Mouse (Mus musculus): Measurements from ENCODE around the gene Ccnyl1. TPM values are rescaled to one million over a fixed set of nuclear protein-coding genes. Genes with fewer than 3 reads are reported as not detected.

The Ccnyl1 gene
- total and polyA plus RNA-seq, 3 experiments = 2.8 to 9.0 (median 5.3) TPM

DNA sequence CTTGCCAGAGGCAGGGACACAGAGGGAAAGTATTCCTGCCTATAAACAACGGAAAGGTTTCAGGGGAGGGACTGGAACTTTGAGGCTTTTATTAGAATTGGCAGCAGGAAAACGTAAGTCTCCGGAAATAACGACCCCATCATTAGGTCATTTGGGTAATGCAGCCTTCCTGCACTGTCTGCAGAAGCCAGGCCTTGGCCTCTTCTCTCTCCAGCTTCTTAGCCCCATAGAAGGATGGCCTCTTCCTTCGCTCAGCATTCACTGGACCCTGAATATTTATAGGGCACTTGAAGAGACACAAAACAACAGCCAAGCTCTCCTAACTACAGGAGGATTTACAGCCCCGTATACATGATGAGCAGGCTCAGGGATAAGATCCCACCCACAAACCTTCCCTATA, 79.9 kb downstream of the Ccnyl1 start:
- Histone ChIP-seq H3K4me2 (ENCODE audit: insufficient read depth, low read depth, poor library complexity, severe bottlenecking) (no peak overlapping the region), H3K27ac (ENCODE audit: insufficient read depth, low read depth) (no peak overlapping the region), H3K79me2 (replicated peaks; ENCODE audit: control insufficient read depth, extremely low read depth, insufficient read depth, poor library complexity, severe bottlenecking) (no peaks in the 10 kb centered on the region), H3K27me3 (replicated peaks) (no peaks in the 10 kb centered on the region), H3K9me3 (replicated peaks; ENCODE audit: low read length) (no peaks in the 10 kb centered on the region), H3K9ac (ENCODE audit: insufficient read depth, low read depth) (no peak overlapping the region), H3K4me3 (replicated peaks in 1 of 3; ENCODE audit: low read depth in 2 of 3, low read length in 2 of 3, poor library complexity in 1 of 3) (no peak overlapping the region), H3K36me3 (replicated peaks in 1 of 2; ENCODE audit: control insufficient read depth in 1 of 2, insufficient read depth in 1 of 2, low read length in 1 of 2) (no peaks in the 10 kb centered on the region), H3K4me1 (ENCODE audit: control insufficient read depth in 1 of 2, insufficient read depth in 2 of 2) (no peaks in the 10 kb centered on the region)
- no peak for DNase-seq (ENCODE audit: extremely low read depth)
- TF ChIP-seq PAX5 (IDR thresholded peaks at IDR 0.05; ENCODE audit: low read length) = no peak
- no peak for TF ChIP-seq KAT2A (IDR thresholded peaks at IDR 0.05; ENCODE audit: insufficient replicate concordance, low read length)
- no peak for TF ChIP-seq JUND (conservative IDR thresholded peaks at IDR 0.05; ENCODE audit: low read depth, low read length)
- no peak for TF ChIP-seq MAZ (IDR thresholded peaks at IDR 0.05; ENCODE audit: low read depth, low read length)
- no peak for TF ChIP-seq SIN3A (IDR thresholded peaks at IDR 0.05; ENCODE audit: low read length)
- dilution Hi-C loops (cut with MboI; ENCODE audit: extremely low pct_ligation_motif_present, extremely low pct_unique_long_range_greater_than_20kb, low sequenced_read_pairs) = no loop called here
- in situ Hi-C loops (cut with MboI; ENCODE audit: low pct_ligation_motif_present, low pct_unique_long_range_greater_than_20kb, low sequenced_read_pairs) = no loop called here

DNA sequence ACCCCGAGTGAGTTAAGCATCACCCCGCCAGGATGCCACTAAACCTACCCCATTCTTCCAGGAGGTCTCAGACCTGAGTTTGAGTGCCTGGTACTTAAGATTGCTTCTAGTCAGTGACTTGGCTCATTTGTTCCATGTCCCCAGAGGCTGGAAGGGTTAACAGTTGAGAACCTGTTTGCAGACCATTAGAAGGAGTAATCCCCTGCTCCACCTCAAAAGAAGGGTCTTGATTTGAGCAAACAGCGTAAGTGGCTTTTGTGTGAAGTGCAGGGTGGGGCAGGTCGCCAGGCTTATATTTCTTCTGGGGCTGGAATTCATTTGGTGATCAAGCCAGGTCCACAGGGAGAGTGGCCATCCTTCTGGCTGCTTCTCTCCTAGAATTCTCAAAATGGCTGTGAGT, 83.0 kb downstream of the Ccnyl1 start:
- H3K4me2 ChIP-seq (ENCODE audit: insufficient read depth, low read depth, poor library complexity, severe bottlenecking) = no peak overlapping the region

More for the DNA sequence above, 83.0 kb downstream of the Ccnyl1 start:
- H3K9me3 ChIP-seq (replicated peaks; ENCODE audit: low read length) = no peaks in the 10 kb centered on the region
- no peaks in the 10 kb centered on the region for H3K36me3 ChIP-seq (replicated peaks in 1 of 2; ENCODE audit: control insufficient read depth in 1 of 2, insufficient read depth in 1 of 2, low read length in 1 of 2)
- no peak overlapping the region for H3K9ac ChIP-seq (ENCODE audit: insufficient read depth, low read depth)
- no peaks in the 10 kb centered on the region for H3K27me3 ChIP-seq (replicated peaks)
- H3K27ac ChIP-seq (ENCODE audit: insufficient read depth, low read depth) = no peak overlapping the region
- in situ Hi-C loops (cut with MboI; ENCODE audit: low pct_ligation_motif_present, low pct_unique_long_range_greater_than_20kb, low sequenced_read_pairs) (no loop called here), dilution Hi-C loops (cut with MboI; ENCODE audit: extremely low pct_ligation_motif_present, extremely low pct_unique_long_range_greater_than_20kb, low sequenced_read_pairs) (no loop called here)
- H3K4me3 ChIP-seq (replicated peaks in 1 of 3; ENCODE audit: low read depth in 2 of 3, low read length in 2 of 3, poor library complexity in 1 of 3) = no peak overlapping the region
- DNase-seq (ENCODE audit: extremely low read depth) = no peak
- peaks cover 5 to 6% of the 10 kb centered on the region in 2 experiments; a peak in 3 of 4 replicates for H3K4me1 ChIP-seq (ENCODE audit: control insufficient read depth in 1 of 2, insufficient read depth in 2 of 2)
- no peaks in the 10 kb centered on the region for H3K79me2 ChIP-seq (replicated peaks; ENCODE audit: control insufficient read depth, extremely low read depth, insufficient read depth, poor library complexity, severe bottlenecking)
- TF ChIP-seq E2F4 (IDR thresholded peaks at IDR 0.05; ENCODE audit: insufficient replicate concordance, low read depth, low read length) (no peak), JUND (conservative IDR thresholded peaks at IDR 0.05; ENCODE audit: low read depth, low read length) (no peak), ZNF384 (IDR thresholded peaks at IDR 0.05; ENCODE audit: low read depth, low read length) (no peak), ZC3H11A (IDR thresholded peaks at IDR 0.05; ENCODE audit: low read depth, low read length) (no peak), IRF4 (IDR thresholded peaks at IDR 0.05; ENCODE audit: low read depth, low read length) (no peak), MAFK (IDR thresholded peaks at IDR 0.05; ENCODE audit: insufficient replicate concordance, low read length) (no peak), BHLHE40 (IDR thresholded peaks at IDR 0.05; ENCODE audit: low read depth, low read length) (no peak), NELFE (IDR thresholded peaks at IDR 0.05; ENCODE audit: low read depth, low read length) (no peak), KAT2A (IDR thresholded peaks at IDR 0.05; ENCODE audit: insufficient replicate concordance, low read length) (no peak), CHD2 (IDR thresholded peaks at IDR 0.05; ENCODE audit: low read length) (no peak), ZKSCAN1 (IDR thresholded peaks at IDR 0.05; ENCODE audit: borderline replicate concordance, low read depth, low read length) (no peak), CHD1 (IDR thresholded peaks at IDR 0.05; ENCODE audit: low read depth, low read length) (no peak), USF1 (IDR thresholded peaks at IDR 0.05; ENCODE audit: low read depth, low read length) (no peak), ZMIZ1 (IDR thresholded peaks at IDR 0.05; ENCODE audit: low read depth, low read length) (no peak), MYC (IDR thresholded peaks at IDR 0.05; ENCODE audit: low read depth, low read length) (no peak), RAD21 (IDR thresholded peaks at IDR 0.05; ENCODE audit: low read depth, low read length) (no peak), POLR2A (IDR thresholded peaks at IDR 0.05; ENCODE audit: low read depth, low read length) (no peak), GABPA (IDR thresholded peaks at IDR 0.05; ENCODE audit: insufficient replicate concordance, low read depth, low read length) (no peak)

Other genes with a start within 250 kb of the Ccnyl1 start
- 40.6 and 42.8 TPM in 2 replicates for gene Creb1, start 157.8 kb upstream of the Ccnyl1 start, total RNA-seq (2012; rRNA removed)
- gene Creb1, start 157.8 kb upstream of the Ccnyl1 start, total RNA-seq (2014; rRNA removed) = 24.2 and 25.4 TPM in 2 replicates
- 21.0 and 23.8 TPM in 2 replicates for gene Creb1, start 157.8 kb upstream of the Ccnyl1 start, polyA plus RNA-seq (2012; ENCODE audit: insufficient read length, low read depth)
- gene Mettl21a, start 73.2 kb upstream of the Ccnyl1 start, total RNA-seq (2012; rRNA removed) = 19.6 and 25.7 TPM in 2 replicates
- gene Mettl21a, start 73.2 kb upstream of the Ccnyl1 start, total RNA-seq (2014; rRNA removed) = 38.8 and 40.1 TPM in 2 replicates
- 18.4 and 18.9 TPM in 2 replicates for gene Mettl21a, start 73.2 kb upstream of the Ccnyl1 start, polyA plus RNA-seq (2012; ENCODE audit: insufficient read length, low read depth)
- gene Fzd5, start 47.3 kb downstream of the Ccnyl1 start, total RNA-seq (2012; rRNA removed) = 0.84 and 1.1 TPM in 2 replicates
- gene Fzd5, start 47.3 kb downstream of the Ccnyl1 start, total RNA-seq (2014; rRNA removed) = 0.23 and 0.40 TPM in 2 replicates
- 0.31 and 0.47 TPM in 2 replicates for gene Fzd5, start 47.3 kb downstream of the Ccnyl1 start, polyA plus RNA-seq (2012; ENCODE audit: insufficient read length, low read depth)